Mouse (Mus musculus): ENCODE results near the gene Tjp1.

DNA sequence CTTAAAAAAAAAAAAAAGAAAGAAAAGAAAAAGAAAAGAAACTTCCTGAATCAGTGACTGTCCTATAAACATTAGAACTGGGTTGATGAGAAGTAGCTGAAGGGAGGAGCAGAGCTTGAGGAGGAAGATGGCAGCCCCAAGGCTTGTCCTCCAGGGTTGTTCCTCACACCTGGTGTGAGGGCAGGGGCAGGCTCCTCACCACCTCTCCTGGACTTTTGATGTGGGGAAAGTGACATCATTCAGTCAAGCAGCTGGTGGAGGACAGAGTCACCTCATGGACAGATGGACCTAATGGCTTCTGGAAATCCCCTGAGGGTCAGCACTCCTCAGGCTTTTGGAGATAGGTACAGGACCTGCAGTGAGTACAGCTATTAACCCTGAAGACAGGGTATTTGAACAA lies 126.0 kb downstream of the Tjp1 start:
- TF ChIP-seq KAT2A (IDR thresholded peaks at IDR 0.05; ENCODE audit: insufficient replicate concordance, low read length): no peak
- no peak for TF ChIP-seq SMC3 (IDR thresholded peaks at IDR 0.05; ENCODE audit: low read depth, low read length)
- TF ChIP-seq POLR2A (IDR thresholded peaks at IDR 0.05; ENCODE audit: low read depth, low read length): no peak
